Mouse (Mus musculus): Measurements from ENCODE around the gene Trabd2b.
A peak's percentile ranks its signal among the peaks of the same experiment; 100 is the strongest.

The Trabd2b gene

GRCm38 (mm10) chr4:114651606-114652005, 245.1 kb downstream of the Trabd2b start:
- no peak for DNase-seq

GRCm38 (mm10) chr4:114652400-114652799, 245.9 kb downstream of the Trabd2b start:
- no peak for DNase-seq

- DNase-seq, result no peak
Observed at GRCm38 (mm10) chr4:114657933-114658332, 251.4 kb downstream of the Trabd2b start.

GRCm38 (mm10) chr4:114659876-114660275, 253.4 kb downstream of the Trabd2b start:
- DNase-seq, result no peak

GRCm38 (mm10) chr4:114664063-114665036, 257.8 kb downstream of the Trabd2b start:
- peak; percentile 31 for DNase-seq
